Mouse (Mus musculus) cerebellum, adult 18-20 months (tissue): ENCODE results near the gene Prrc2c.
"Not testable (repeated sequence)": the region's sequence is repeated elsewhere in the genome, so short reads cannot be mapped to it uniquely, and the experiment has no call there.

ENCODE experiments used
- DNase-seq, 2 experiments: peaks; one replicate each; pipeline ENCODE4 v3.0.0; 2021

Prrc2c gene

GRCm38 (mm10) chr1:162740401-162740835 lies at the start of gene Prrc2c:
TSS of gene Prrc2c (minus strand) at chr1:162740556.
- peak; percentile 99 to 100 for DNase-seq

- DNase-seq: no peak
Measured at GRCm38 (mm10) chr1:162785222-162785621, 44.9 kb upstream of the Prrc2c start.

GRCm38 (mm10) chr1:162783669-162784248 lies 43.4 kb upstream of the Prrc2c start:
- no peak for DNase-seq

GRCm38 (mm10) chr1:162781035-162781434 lies 40.7 kb upstream of the Prrc2c start:
- DNase-seq: not testable (repeated sequence)

GRCm38 (mm10) chr1:162777943-162778538 lies 37.7 kb upstream of the Prrc2c start:
- no peak for DNase-seq

GRCm38 (mm10) chr1:162773661-162774060 lies 33.3 kb upstream of the Prrc2c start:
- DNase-seq: no peak

- no peak for DNase-seq
Measured at GRCm38 (mm10) chr1:162771617-162772360, 31.4 kb upstream of the Prrc2c start.

- DNase-seq: no peak
Measured at GRCm38 (mm10) chr1:162752009-162752408, 11.7 kb upstream of the Prrc2c start.

GRCm38 (mm10) chr1:162749607-162750006 lies 9.3 kb upstream of the Prrc2c start:
- DNase-seq: no peak

- DNase-seq: no peak
Measured at GRCm38 (mm10) chr1:162748761-162749160, 8.4 kb upstream of the Prrc2c start.

- no peak for DNase-seq
Measured at GRCm38 (mm10) chr1:162739831-162740394, 443 bp downstream of the Prrc2c start.

- DNase-seq: peak in 1 of 2 experiments; percentile 14
Measured at GRCm38 (mm10) chr1:162739406-162739805, 950 bp downstream of the Prrc2c start.

GRCm38 (mm10) chr1:162738472-162738871 lies 1.9 kb downstream of the Prrc2c start:
- DNase-seq: no peak

- no peak for DNase-seq
Measured at GRCm38 (mm10) chr1:162735084-162735483, 5.3 kb downstream of the Prrc2c start.

GRCm38 (mm10) chr1:162734283-162734682 lies 6.1 kb downstream of the Prrc2c start:
- DNase-seq: no peak

GRCm38 (mm10) chr1:162732041-162732440 lies 8.3 kb downstream of the Prrc2c start:
- DNase-seq: no peak

- DNase-seq: no peak
Measured at GRCm38 (mm10) chr1:162729436-162729835, 10.9 kb downstream of the Prrc2c start.

GRCm38 (mm10) chr1:162727981-162728380 lies 12.4 kb downstream of the Prrc2c start:
- no peak for DNase-seq

GRCm38 (mm10) chr1:162723610-162724009 lies 16.7 kb downstream of the Prrc2c start:
- DNase-seq: no peak

- DNase-seq: no peak
Measured at GRCm38 (mm10) chr1:162720645-162721044, 19.7 kb downstream of the Prrc2c start.

- DNase-seq: no peak
Measured at GRCm38 (mm10) chr1:162700389-162701066, 39.8 kb downstream of the Prrc2c start.

- DNase-seq: no peak
Measured at GRCm38 (mm10) chr1:162697866-162698265, 42.5 kb downstream of the Prrc2c start.

GRCm38 (mm10) chr1:162693721-162694120 lies 46.6 kb downstream of the Prrc2c start:
- DNase-seq: no peak
